Mouse (Mus musculus) right cerebral cortex, postnatal 14 days (tissue): ENCODE data around the gene Gm45713.
"Not testable (repeated sequence)": the region's sequence is repeated elsewhere in the genome, so short reads cannot be mapped to it uniquely, and the experiment has no call there.

ENCODE experiments used
- DNase-seq: peaks from one replicate; pipeline ENCODE4 v3.0.0; 2022

Gm45713 gene

DNA sequence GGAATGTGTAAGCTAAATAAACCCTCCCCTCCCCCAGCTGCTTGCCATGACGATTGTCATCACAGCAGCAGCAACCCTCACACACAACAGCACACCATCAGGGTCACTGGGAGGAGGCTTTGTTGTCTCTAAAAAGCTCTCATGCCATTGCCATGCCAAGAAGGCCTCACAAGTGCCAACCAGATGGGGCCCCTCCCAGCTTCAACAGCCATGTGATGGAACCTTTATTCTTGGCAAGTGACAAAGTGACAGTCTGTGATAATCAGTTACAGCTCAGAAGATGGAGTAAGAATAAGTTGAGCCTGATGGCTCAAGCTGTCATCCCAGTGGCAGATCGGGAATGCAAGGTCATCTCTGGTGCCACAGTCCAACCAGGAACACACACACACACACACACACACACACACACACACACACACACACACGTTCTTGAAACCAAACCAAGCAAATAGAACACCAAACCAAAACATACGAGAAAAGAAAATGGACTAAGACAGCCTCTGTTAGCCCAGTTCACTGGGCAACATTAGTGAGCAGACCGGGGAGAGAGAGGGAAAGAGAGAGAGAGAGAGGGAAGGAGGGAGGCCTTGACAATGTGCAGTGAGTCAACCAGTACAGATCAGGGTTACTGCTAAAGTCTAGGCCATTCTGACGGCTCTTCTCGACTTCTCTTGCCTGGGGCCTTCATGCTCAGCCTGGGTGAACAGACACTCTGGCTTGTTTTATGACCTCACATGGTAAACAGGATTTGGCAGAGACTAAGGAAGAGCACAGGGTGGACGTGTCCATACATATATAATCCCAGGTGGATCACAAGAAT is 4.1 kb upstream of the Gm45713 start:
- DNase-seq, result no peak

DNA sequence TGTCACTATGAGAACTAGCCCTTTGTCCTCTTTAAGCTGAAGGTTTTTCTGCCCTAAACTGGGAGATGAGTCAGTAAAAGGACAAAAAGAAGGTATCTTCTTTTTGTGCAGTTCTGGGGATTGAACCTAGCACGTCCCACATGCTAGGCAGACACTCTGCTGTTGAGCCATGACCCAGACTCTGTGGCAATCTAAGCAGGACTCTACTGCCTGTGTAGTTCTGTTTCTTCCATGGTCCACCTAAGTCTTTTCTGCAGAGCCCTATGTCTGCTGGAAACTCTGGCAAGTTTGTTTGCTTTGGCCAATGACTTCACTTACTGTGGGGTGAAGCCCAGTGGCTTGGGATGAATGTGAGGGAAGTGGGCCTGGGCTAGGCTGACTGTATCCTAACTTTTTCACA is 2.4 kb upstream of the Gm45713 start:
- no peak for DNase-seq

GRCm38 (mm10) chr7:45137171-45138006 is 1.4 kb upstream of the Gm45713 start:
- no peak for DNase-seq

GRCm38 (mm10) chr7:45135370-45135769 is 661 bp downstream of the Gm45713 start:
- no peak for DNase-seq

- no peak for DNase-seq
Observed at GRCm38 (mm10) chr7:45134544-45135026, 1.4 kb downstream of the Gm45713 start.

GRCm38 (mm10) chr7:45133446-45134159 is 2.4 kb downstream of the Gm45713 start:
- no peak for DNase-seq

DNA sequence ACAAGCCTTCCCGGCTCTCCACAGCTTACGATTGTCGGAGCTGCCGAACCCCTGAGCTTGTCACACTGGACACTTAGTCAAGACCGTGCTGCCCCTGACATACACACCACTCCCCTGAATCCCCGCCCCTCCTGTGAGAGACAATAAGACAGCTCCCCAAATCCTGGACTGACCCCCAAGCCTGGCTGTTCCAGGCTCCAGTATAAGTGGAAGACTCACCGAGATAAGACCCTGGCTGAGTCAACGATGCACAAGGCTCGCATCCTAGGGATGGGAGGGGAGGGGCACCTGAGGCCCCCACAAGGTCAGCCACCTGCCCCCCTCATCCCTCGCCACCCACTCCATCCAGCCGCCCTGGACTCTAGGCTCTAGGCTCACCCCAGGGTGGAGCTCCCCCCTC is 4.2 kb downstream of the Gm45713 start:
- DNase-seq, result no peak

- DNase-seq, result no peak
Observed at GRCm38 (mm10) chr7:45129776-45130512, 6.1 kb downstream of the Gm45713 start.

DNA sequence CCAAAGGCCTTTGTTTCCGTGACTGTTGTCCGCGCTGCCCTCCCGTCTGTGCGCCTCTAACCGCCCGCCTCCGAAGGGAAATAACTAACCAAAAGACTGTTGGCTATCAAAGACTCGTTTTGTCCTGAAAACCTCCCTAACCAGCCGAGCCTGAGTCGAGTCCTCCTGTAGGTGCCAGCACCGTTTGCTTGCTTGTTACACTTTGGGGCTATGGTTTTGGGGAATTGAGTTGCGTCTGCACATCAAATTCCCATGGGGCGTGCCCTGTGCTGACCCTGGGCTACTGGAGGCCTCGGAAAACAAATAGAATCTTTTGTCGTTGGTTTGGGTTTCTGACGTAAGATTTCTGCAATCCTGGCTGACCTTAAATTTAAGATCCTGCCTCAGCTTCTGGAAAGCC is 6.7 kb downstream of the Gm45713 start:
- no peak for DNase-seq

GRCm38 (mm10) chr7:45128624-45129246 is 7.3 kb downstream of the Gm45713 start, which contains the start of gene Rpl13a:
Rpl13a (minus strand) TSS chr7:45128761.
- peak; percentile 97 for DNase-seq

DNA sequence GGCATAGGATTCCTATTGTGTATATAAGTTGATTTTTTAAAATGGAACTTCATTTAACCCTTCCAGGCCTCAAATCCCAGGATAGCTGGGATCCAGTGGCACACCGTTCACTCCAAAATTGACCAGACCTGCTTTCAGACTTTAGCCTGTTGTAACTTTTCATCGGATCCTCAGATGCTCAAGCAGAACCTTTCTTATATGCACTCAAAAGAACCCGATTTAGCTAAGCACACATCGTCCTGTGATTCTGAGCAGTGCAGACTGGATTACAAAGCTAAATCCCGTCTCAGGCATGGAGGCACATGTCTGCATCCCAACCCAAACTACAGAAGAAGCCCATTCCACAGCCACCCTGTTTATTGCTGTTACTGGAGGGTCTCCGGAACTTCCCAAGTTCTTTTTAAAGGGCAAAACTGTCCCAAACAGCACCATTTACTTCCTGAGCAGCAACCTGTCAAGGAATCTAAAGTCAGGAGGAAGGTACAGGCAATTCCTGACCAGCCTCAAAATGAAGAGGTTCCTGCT is 8.3 kb downstream of the Gm45713 start:
- no peak for DNase-seq

DNA sequence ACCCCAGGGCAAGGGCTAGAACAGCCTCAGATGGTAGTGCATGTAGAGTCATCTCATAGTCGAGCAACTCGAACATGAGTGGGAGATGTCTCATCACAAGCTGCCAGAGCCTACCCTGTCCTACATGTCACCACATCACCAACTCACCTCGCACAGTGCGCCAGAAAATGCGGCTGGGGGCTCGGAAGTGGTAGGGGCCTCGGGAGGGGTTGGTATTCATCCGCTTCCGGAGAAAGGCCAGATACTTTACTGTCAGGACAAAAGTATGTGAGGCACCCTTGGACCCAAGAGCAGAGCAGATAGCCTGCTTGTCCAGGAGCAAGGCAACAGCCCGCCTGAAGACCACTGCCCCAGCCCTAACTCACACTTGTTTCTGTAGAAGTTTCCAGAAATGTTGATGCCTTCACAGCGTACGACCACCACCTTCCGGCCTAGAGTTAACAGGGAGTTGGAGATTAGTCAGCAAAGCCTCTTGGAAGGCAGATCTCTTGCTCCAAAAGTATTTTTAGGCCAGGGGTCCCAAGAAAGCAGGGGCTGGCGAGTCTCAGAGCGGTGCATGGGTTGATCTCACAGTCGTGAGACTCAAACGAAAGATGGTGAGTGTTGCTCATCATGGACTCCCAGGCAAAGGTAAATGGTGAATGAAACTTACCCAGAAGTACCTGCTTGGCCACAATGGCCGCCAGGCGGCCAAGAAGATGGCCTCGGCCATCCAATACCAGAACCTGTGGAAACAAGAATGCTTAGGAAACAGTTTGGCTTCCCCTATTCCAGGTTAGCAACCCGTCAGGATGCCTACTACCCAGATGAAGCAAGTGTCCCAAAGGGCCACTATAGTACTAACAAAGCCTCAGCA is 9.0 kb downstream of the Gm45713 start:
- no peak for DNase-seq

- DNase-seq, result no peak
Observed at GRCm38 (mm10) chr7:45126147-45126843, 9.7 kb downstream of the Gm45713 start.

DNA sequence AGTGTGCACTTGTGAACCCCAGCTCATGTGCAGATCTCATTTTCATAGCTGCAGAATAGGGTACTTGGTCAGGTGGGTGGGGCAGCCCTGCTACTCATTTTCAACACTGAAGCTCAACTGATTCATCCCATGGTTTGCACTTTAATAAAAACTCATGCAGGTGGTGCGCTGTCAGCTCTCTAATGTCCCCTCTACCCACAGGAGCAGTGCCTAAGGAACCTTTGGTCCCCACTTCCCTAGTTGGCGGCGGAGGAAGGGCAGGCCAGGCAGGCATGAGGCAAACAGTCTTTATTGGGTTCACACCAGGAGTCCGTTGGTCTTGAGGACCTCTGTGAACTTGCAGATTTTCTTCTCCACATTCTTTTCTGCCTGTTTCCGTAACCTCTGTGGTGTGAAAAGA is 10.4 kb downstream of the Gm45713 start:
- not testable (repeated sequence) for DNase-seq

- DNase-seq, result no peak
Observed at GRCm38 (mm10) chr7:45125144-45125600, 10.9 kb downstream of the Gm45713 start.

DNA sequence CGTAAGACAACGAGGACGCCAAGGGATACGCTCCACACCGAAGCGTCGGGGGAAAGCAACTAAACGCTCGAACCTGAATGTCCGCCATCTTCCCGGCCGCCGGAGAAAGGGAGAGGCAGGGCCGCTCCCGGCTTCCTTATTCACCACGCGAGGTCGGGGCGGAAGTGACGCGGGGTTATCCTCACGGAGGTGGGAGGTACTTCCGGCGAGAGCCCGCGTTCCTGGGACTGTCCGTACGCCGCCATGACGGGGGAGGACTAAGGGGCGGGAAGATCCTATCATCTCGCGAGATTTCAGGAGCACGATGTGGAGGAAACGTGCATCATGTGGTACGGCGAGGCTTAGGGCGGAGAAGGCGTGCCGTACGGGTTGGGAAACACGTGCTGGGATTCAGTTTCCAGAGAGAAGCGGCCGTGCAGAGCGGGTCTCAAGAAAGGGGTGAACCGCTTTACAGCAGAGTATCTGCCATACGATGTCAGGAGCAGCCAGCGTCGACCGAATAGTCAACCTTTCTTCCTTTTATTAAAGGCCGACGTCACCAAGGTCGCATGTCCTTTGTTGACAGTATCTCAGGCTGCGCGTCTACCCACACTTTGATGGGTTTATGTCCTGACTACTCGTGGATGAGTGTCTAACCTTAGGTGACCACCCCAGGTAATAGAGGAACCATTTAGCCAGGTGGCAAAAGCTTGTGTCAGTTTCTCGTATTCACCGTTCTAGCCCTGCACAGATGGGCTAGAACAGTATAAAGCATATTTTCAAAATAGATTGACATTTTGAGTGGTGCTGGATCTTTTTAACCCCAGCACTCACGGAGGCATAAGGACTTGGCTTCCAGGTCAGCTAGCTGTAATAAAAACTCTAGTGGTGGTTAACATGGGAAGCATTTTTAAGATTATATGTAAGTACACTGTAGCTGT is 11.5 kb downstream of the Gm45713 start, which contains the start of gene Rps11:
Rps11 (minus strand) TSS at position 216 of the 920 bp plus-strand sequence.
- DNase-seq, result peak; percentile 99

DNA sequence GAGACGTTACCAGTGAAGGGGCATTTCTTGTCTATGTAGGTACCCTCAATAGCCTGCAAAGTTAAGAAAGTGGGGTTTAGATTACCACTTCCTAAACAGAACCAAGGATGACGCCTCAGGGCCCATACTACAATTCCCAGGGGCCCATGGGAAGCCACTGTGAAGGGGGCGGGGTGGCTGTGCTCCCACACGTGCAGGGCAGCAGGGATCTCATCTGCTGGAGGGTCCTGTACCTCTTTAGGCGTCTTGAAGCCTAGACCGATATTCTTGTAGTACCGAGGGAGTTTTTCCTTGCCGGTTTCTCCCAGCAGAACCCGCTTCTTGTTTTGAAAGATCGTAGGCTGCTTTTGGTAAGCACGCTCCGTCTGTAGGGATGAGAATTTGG is 12.9 kb downstream of the Gm45713 start:
- DNase-seq, result no peak

DNA sequence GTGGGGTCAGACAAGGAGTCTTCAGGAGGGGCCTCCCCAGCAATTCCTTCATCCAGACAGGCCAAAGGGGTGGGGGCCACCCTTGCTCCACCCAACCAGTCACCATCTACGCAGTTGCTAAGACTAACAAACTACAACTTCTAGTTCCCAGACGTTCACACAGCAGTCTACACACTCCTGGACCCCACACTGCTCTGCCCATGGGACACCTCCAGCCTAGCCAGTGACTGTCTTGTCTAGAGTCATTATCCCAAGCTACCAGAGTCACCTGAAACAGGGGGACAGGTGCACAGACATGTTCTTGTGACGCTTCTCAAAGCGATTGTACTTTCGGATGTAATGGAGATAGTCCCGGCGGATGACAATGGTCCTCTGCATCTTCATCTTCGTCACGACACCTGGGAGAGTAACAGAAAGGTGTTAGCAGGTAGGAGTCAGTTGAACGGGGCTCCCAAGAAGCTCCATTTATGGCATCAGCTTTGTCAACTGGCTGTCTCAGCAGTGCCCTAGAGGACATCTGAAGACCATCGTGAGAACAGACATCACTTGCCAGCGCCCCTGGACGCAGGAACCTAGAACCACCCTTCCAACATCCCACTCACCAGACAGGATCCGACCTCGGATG is 13.4 kb downstream of the Gm45713 start:
- DNase-seq, result no peak
